In the genomic region with DNA sequence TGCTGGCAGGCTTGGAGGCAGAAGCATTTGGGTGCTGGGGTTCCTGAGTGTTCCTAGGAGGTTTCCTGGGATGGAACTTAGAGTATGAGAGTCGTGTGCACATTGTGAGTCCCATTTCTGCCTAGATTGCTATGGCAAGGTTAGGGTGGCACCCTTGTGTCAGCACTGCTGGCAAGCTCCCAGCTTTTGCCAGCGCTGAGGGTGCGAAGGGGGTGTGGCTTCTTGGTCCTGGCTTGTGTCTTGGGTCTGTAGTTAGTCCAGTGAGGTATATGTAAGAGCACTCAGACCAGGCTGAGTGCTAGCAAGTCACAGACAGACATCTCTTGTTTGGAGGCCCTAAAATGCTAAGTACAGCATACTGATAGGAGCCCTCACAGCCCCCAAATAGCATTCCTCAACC, we compare ENCODE assay signal across 21 mouse cellular contexts.
A peak's percentile ranks its signal among the peaks of the same experiment; 100 is the strongest.
DNase-seq lines count a peak whose midpoint lies in the region; ATAC-seq lines count a peak whose summit lies in the region.
"Had no signal": no experiment of that assay in that cellular context is flagged by ENCODE, and none has a peak within 500 bp of the region (broad histone marks: within the 10 kb centered on the region; RNA-seq: fewer than 3 reads in every experiment).

No protein-coding gene starts in this region.

- H3K4me1 ChIP-seq in liver, embryonic 12.5 days: peaks cover 22% of the 10 kb centered on the region

- H3K27ac ChIP-seq in liver, embryonic 12.5 days: no peak overlapping the region
- H3K27ac ChIP-seq: embryonic facial prominence, embryonic 12.5 days; embryonic facial prominence, embryonic 15.5 days; gastrocnemius, adult 2 months; hindbrain, embryonic 12.5 days; hindbrain, embryonic 15.5 days had no signal

- H3K9ac ChIP-seq in liver, embryonic 12.5 days: no peak overlapping the region
- H3K9ac ChIP-seq: embryonic facial prominence, embryonic 12.5 days; embryonic facial prominence, embryonic 15.5 days; forebrain, postnatal 0 days; hindbrain, embryonic 12.5 days; hindbrain, embryonic 15.5 days had no signal

- H3K9me3 ChIP-seq in liver, embryonic 12.5 days (replicated peaks): no peaks in the 10 kb centered on the region
- H3K9me3 ChIP-seq: embryonic facial prominence, embryonic 12.5 days; embryonic facial prominence, embryonic 15.5 days; hindbrain, embryonic 12.5 days; hindbrain, embryonic 15.5 days had no signal

- H3K4me3 ChIP-seq in liver, embryonic 12.5 days: no peak overlapping the region
- H3K4me3 ChIP-seq: embryonic facial prominence, embryonic 12.5 days; embryonic facial prominence, embryonic 15.5 days; gastrocnemius, adult 2 months; hindbrain, embryonic 12.5 days; hindbrain, embryonic 15.5 days had no signal

- peak; percentile 38 for DNase-seq in adrenal gland, adult 2 months
- no peak for DNase-seq in adrenal gland, adult 18-20 months (ENCODE audit: low spot score in 2 of 2)
- peak; percentile 52 to 69 for DNase-seq in lung, adult 18-20 months
- DNase-seq in lung, postnatal 4 days: no peak
- DNase-seq in lung, postnatal 14 days: peak; percentile 46
- no peak for DNase-seq in spleen, postnatal 10 days (ENCODE audit: low spot score in 2 of 2)
- DNase-seq: cerebellum, adult 18-20 months; cerebellum, adult 9-10 months; cerebellum, postnatal 14 days; forebrain, postnatal 0 days; gastrocnemius, adult 2 months; gastrocnemius, postnatal 14 days had no signal

- no peaks in the 10 kb centered on the region for H3K27me3 ChIP-seq in liver, embryonic 12.5 days (replicated peaks)
- H3K27me3 ChIP-seq: embryonic facial prominence, embryonic 12.5 days; embryonic facial prominence, embryonic 15.5 days; hindbrain, embryonic 12.5 days; hindbrain, embryonic 15.5 days had no signal

- no peak overlapping the region for H3K4me2 ChIP-seq in liver, embryonic 12.5 days
- H3K4me2 ChIP-seq: embryonic facial prominence, embryonic 12.5 days; embryonic facial prominence, embryonic 15.5 days; heart, embryonic 11.5 days; hindbrain, embryonic 12.5 days; hindbrain, embryonic 15.5 days had no signal

- ATAC-seq in megakaryocyte progenitor cell, adult 5-6 weeks (replicated peaks; ENCODE audit: poor library complexity): peak; percentile 52
- no peak for ATAC-seq in liver, embryonic 12.5 days
- ATAC-seq: activated CD4-positive, CD25-positive, alpha-beta regulatory T cell, adult 4 months; forebrain, embryonic 14.5 days; forebrain, postnatal 0 days had no signal

- 85% methylated on average over 3 of the region's 3 CpGs for WGBS in liver, embryonic 12.5 days (ENCODE audit: insufficient replicate concordance)

- H3K36me3 ChIP-seq in liver, embryonic 12.5 days: peaks cover 14% of the 10 kb centered on the region
- H3K36me3 ChIP-seq: hindbrain, embryonic 15.5 days had no signal

Comparison
In these comparisons a context has a peak if more than half of its experiments do, and no peak if none do; other contexts are left out.
1. DNase-seq: peak in adrenal gland, adult 2 months (single experiment), lung, adult 18-20 months (2 of 2) and lung, postnatal 14 days (single experiment); none in adrenal gland, adult 18-20 months (0 of 2), lung, postnatal 4 days (0 of 2) and spleen, postnatal 10 days (0 of 2).